Mouse (Mus musculus) v-Abl transformed pro-B cells (cell line): ENCODE measurements around the gene Pla2g3.

ENCODE experiments used
- in situ Hi-C, 2 experiments: fragments of 400-800 bp; cut with MboI; formaldehyde crosslinking; loops; one replicate each; pipeline ENCODE4 v1.15.1; 2025; ENCODE audit not compliant: unreplicated experiment in 2 of 2

The Pla2g3 gene

GRCm38 (mm10) chr11:3533406-3533932 lies 45.4 kb downstream of the Pla2g3 start:
- in situ Hi-C loops, result loop anchor here (5.0 to 10.0 kb wide), 4 partner anchors 61 to 254 kb away; partner anchors contain the start of gene Pik3ip1 (in 1 of the 2)

- in situ Hi-C loops, result loop anchor here (5.0 to 10.0 kb wide), 4 partner anchors 63 to 252 kb away; partner anchors contain the start of gene Pik3ip1 (in 1 of the 2)
Observed at GRCm38 (mm10) chr11:3534956-3535355, 46.9 kb downstream of the Pla2g3 start.

GRCm38 (mm10) chr11:3535406-3535986 lies 47.4 kb downstream of the Pla2g3 start:
- in situ Hi-C loops, result loop anchor here (10.0 kb wide), 2 partner anchors 159 to 201 kb away; partner anchors contain the start of gene Pik3ip1 (in 1 of the 2)

DNA sequence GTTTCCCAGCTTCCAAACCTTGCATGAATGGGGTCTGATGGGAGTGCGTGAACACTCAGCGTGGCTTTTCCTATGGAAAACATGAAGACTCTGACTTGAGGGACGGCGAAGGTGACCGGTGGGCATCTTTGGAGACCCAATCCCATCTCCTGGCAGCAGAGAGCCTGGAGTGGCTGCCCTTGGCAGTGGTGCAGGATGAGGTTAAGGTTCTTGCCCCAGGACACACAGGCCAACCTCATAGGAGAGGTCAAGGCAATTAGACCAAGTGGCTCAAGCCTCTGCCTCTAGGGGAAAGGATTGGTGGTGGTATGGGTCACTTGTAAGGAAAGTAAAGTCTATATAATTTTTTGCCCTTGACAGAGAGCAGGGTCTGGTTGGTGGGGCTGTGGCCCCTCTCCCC lies 48.0 kb downstream of the Pla2g3 start:
- in situ Hi-C loops, result loop anchor here (10.0 kb wide), 2 partner anchors 159 to 201 kb away; partner anchors contain the start of gene Pik3ip1 (in 1 of the 2)

DNA sequence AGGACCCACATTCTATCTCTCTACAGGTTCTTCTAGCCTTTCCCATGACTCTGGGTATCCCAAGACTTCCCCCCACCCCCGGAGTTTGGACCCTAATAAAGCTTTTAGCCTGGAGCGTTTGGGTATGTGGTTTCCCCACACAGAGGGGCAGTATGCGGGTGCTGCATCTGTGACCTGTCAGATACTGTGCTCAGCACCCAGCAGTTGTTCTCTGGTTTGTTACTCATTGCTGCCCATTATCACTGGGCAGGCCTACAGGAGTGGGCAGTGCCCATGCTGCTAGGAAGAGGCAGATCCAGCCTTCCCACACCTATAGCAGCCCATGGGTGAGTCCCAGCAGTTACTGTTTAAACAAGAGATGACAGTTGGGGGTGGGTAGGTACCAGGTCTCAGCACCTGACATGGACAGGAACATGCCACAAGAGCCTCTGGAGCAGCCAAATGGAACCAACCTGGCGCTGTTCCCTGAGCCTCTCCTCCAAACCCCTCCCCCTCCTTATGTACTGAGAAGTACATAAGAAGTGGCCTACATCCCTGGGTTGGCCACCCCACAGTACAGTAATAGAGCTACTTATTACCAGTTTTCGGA lies 48.8 kb downstream of the Pla2g3 start:
- in situ Hi-C loops, result loop anchor here (10.0 kb wide), 2 partner anchors 158 to 202 kb away; partner anchors contain the start of gene Pik3ip1 (in 1 of the 2)

- in situ Hi-C loops, result loop anchor here (10.0 kb wide), 2 partner anchors 157 to 203 kb away; partner anchors contain the start of gene Pik3ip1 (in 1 of the 2)
Observed at GRCm38 (mm10) chr11:3537711-3538110, 49.6 kb downstream of the Pla2g3 start.

- in situ Hi-C loops, result loop anchor here (10.0 kb wide), 2 partner anchors 156 to 204 kb away; partner anchors contain the start of gene Pik3ip1 (in 1 of the 2)
Observed at GRCm38 (mm10) chr11:3538341-3538740, 50.3 kb downstream of the Pla2g3 start.

GRCm38 (mm10) chr11:3539111-3539825 lies 51.2 kb downstream of the Pla2g3 start:
- in situ Hi-C loops, result loop anchor here (10.0 kb wide), 2 partner anchors 156 to 204 kb away; partner anchors contain the start of gene Pik3ip1 (in 1 of the 2)

GRCm38 (mm10) chr11:3539826-3540196 lies 51.7 kb downstream of the Pla2g3 start:
- in situ Hi-C loops, result loop anchor here (5.0 to 10.0 kb wide), 4 partner anchors 107 to 205 kb away; partner anchors contain the start of genes Morc2a (in 1 of the 2) and Pik3ip1 (in 1 of the 2)

DNA sequence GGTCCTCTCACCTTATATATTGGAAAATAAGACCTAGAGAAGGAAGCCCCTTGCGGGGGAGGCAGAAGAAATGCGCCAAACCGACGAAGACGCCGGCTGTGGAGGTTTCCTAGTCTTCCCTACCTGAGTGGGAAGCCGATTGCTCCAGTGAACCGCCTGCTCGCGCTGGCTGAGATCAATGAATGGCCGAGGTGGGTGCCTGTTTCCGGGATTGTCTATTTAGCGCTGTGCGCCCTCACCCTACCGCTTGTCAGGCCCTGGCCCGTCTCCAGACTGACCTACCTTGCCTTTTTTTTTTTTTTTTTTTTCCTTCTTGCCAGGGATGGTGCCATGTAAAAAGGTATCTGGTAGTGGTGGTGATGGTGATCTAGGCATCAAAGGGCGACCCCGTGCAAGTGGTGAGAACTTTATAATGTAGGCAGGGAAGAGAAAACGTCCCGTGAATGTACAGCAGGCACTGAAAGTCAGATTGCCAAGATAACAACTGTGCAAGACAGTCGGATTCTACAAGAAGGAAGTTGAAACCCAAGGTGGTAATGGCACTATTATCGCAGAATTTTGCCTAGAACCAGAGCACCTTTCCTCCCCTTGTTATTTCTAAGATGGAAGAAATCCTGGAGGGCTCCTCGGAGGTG lies 52.5 kb downstream of the Pla2g3 start, which contains the start of gene Smtn:
TSS of gene Smtn (minus strand) at position 162 of the 635 bp plus-strand sequence.
- in situ Hi-C loops, result loop anchor here (5.0 kb wide), 2 partner anchors 107 to 112 kb away; partner anchors contain the start of gene Morc2a (in 1 of the 2)

GRCm38 (mm10) chr11:3541932-3542331 lies 53.8 kb downstream of the Pla2g3 start:
- in situ Hi-C loops, result loop anchor here (5.0 kb wide), 2 partner anchors 105 to 110 kb away; partner anchors contain the start of gene Morc2a (in 1 of the 2)

DNA sequence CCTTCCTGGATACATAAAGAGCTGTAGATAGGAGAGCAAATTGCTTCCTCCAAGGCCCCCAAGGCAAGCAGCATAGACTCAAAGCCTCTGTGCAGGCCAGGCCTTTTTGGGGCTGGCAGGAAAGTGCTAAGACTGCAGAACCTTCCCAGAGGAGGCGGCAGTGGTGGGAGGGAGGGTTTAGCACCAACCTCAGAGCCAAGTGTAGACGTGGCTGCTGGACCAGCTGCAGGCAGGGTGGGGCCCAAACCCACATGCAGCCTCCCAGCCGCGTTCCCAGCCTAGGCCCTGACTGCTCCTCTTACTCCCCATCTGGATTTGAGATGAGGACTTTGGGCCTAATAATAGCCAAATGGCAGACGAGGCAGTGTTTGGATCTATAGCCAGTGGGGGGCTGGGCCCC lies 54.9 kb downstream of the Pla2g3 start:
- in situ Hi-C loops, result loop anchor here (5.0 kb wide), 2 partner anchors 104 to 109 kb away; partner anchors contain the start of gene Morc2a (in 1 of the 2)

- in situ Hi-C loops, result loop anchor here (5.0 kb wide), 2 partner anchors 103 to 108 kb away; partner anchors contain the start of gene Morc2a (in 1 of the 2)
Observed at GRCm38 (mm10) chr11:3544409-3544808, 56.3 kb downstream of the Pla2g3 start.

- in situ Hi-C loops, result no loop called here
Observed at GRCm38 (mm10) chr11:3545531-3546241, 57.6 kb downstream of the Pla2g3 start.

DNA sequence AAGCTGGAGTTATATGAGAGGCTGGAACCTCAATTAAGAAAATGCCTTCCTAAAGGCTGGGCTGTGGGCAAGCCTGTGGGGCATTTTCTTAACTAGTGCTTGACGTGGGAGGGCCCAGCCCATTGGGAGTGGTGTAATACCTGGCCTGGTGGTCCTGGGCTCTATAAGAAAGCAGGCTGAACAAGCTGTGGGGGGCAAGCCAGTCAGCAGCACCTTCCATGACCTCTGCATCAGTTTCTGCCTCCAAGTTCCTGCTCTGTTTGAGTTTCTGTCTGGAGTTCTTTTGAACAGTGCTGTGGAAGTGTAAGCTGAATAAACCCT lies 58.1 kb downstream of the Pla2g3 start:
- in situ Hi-C loops, result no loop called here

- in situ Hi-C loops, result no loop called here
Observed at GRCm38 (mm10) chr11:3547047-3547446, 59.0 kb downstream of the Pla2g3 start.

DNA sequence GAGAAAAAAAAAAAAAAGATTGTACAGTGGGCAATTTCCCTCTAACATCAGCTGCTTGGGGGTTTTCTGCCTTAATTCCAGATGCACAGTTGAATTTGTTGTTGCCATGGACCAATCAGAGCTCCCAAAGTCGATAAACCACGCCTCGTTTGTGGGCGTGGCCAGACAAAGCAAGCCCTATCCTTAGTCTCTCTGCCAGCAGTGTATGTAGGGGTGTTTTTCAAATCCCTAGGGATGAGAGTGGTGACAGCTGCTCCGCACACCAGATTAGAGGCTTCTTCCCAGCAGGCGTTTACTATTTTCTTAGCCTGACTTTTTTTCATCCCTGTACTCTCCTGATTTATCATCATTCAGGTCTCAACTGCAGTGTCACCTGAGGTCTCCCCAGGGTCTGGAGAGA lies 59.9 kb downstream of the Pla2g3 start:
- in situ Hi-C loops, result no loop called here

GRCm38 (mm10) chr11:3548564-3549295 lies 60.6 kb downstream of the Pla2g3 start:
- in situ Hi-C loops, result no loop called here
